Mouse (Mus musculus): ENCODE results near the gene Cldn14. TPM values are rescaled to one million over a fixed set of nuclear protein-coding genes. Genes with fewer than 3 reads are reported as not detected.

The Cldn14 gene
- total and polyA plus RNA-seq, 3 experiments, result not detected

- no peak overlapping the region; the same call in 1 of the 2 replicates for H3K27ac ChIP-seq (ENCODE audit: control insufficient read depth, low read depth, low read length)
- no peaks in the 10 kb centered on the region for H3K27me3 ChIP-seq (ENCODE audit: control insufficient read depth in 1 of 2, insufficient read depth in 2 of 2, low read length in 2 of 2)
- TF ChIP-seq ETS1 (IDR thresholded peaks at IDR 0.05; ENCODE audit: low read depth, low read length) (peak; percentile 71), RAD21 (IDR thresholded peaks at IDR 0.05; ENCODE audit: low read depth, low read length) (no peak), TCF12 (IDR thresholded peaks at IDR 0.05; ENCODE audit: low read depth, low read length) (peak; percentile 49; the same call in 1 of the 2 replicates), TAL1 (IDR thresholded peaks at IDR 0.05; ENCODE audit: low read length) (peak; percentile 26; the same call in 1 of the 2 replicates), EP300 (IDR thresholded peaks at IDR 0.05; ENCODE audit: low read depth in 1 of 2, low read length in 2 of 2) (peak; percentile 41 to 54; a peak in 2 of 4 replicates), POLR2AphosphoS2 (IDR thresholded peaks at IDR 0.05; ENCODE audit: low read length) (no peak), NRF1 (IDR thresholded peaks at IDR 0.05; ENCODE audit: insufficient read depth, low read depth, low read length, poor library complexity, severe bottlenecking) (no peak), RCOR1 (IDR thresholded peaks at IDR 0.05; ENCODE audit: low read depth, low read length) (no peak), GATA1 (IDR thresholded peaks at IDR 0.05; ENCODE audit: low read depth, low read length) (peak; percentile 50; the same call in 1 of the 2 replicates), USF2 (IDR thresholded peaks at IDR 0.05; ENCODE audit: borderline replicate concordance in 1 of 2, insufficient read depth in 1 of 2, low read depth in 1 of 2, low read length in 2 of 2) (no peak)
- no peak overlapping the region for H3K4me3 ChIP-seq (ENCODE audit: control insufficient read depth in 1 of 2, insufficient read depth in 1 of 2, low read depth in 2 of 2, low read length in 2 of 2)
- H3K9me3 ChIP-seq (replicated peaks; ENCODE audit: insufficient read depth, low read length), result no peaks in the 10 kb centered on the region
- peaks cover 12 to 38% of the 10 kb centered on the region in 2 experiments for H3K4me1 ChIP-seq (ENCODE audit: control insufficient read depth in 1 of 2, insufficient read depth in 2 of 2, low read length in 2 of 2)
- peak; percentile 37 for DNase-seq (ENCODE audit: low read depth, low spot score)
- H3K36me3 ChIP-seq (ENCODE audit: control insufficient read depth in 1 of 2, insufficient read depth in 2 of 2, low read length in 2 of 2), result peaks cover 0 to 29% of the 10 kb centered on the region in 2 experiments; a peak in 2 of 4 replicates
- H3K79me2 ChIP-seq (ENCODE audit: control insufficient read depth, insufficient read depth, low read length, poor library complexity), result no peaks in the 10 kb centered on the region
- no peak overlapping the region for H3K9ac ChIP-seq (ENCODE audit: control insufficient read depth, low read depth, low read length, poor library complexity, severe bottlenecking)
Measured at GRCm38 (mm10) chr16:94043797-94044196, 35.2 kb upstream of the Cldn14 start.

GRCm38 (mm10) chr16:94041065-94041712 lies 32.6 kb upstream of the Cldn14 start:
- peaks cover 12 to 38% of the 10 kb centered on the region in 2 experiments for H3K4me1 ChIP-seq (ENCODE audit: control insufficient read depth in 1 of 2, insufficient read depth in 2 of 2, low read length in 2 of 2)
- no peaks in the 10 kb centered on the region for H3K79me2 ChIP-seq (ENCODE audit: control insufficient read depth, insufficient read depth, low read length, poor library complexity)
- peak overlapping the region; percentile 20; the same call in 1 of the 2 replicates for H3K27ac ChIP-seq (ENCODE audit: control insufficient read depth, low read depth, low read length)
- peak; percentile 83 for DNase-seq (ENCODE audit: low read depth, low spot score)
- H3K9ac ChIP-seq (ENCODE audit: control insufficient read depth, low read depth, low read length, poor library complexity, severe bottlenecking), result no peak overlapping the region
- H3K9me3 ChIP-seq (replicated peaks; ENCODE audit: insufficient read depth, low read length), result no peaks in the 10 kb centered on the region
- H3K4me3 ChIP-seq (ENCODE audit: control insufficient read depth in 1 of 2, insufficient read depth in 1 of 2, low read depth in 2 of 2, low read length in 2 of 2), result no peak overlapping the region
- no peaks in the 10 kb centered on the region for H3K27me3 ChIP-seq (ENCODE audit: control insufficient read depth in 1 of 2, insufficient read depth in 2 of 2, low read length in 2 of 2)
- peaks cover 0 to 29% of the 10 kb centered on the region in 2 experiments; a peak in 2 of 4 replicates for H3K36me3 ChIP-seq (ENCODE audit: control insufficient read depth in 1 of 2, insufficient read depth in 2 of 2, low read length in 2 of 2)
- TF ChIP-seq NRF1 (IDR thresholded peaks at IDR 0.05; ENCODE audit: insufficient read depth, low read depth, low read length, poor library complexity, severe bottlenecking), result no peak
- TF ChIP-seq E2F4 (IDR thresholded peaks at IDR 0.05; ENCODE audit: borderline replicate concordance, low read depth, low read length), result no peak
- peak; percentile 55; the same call in 1 of the 2 replicates for TF ChIP-seq MXI1 (IDR thresholded peaks at IDR 0.05; ENCODE audit: low read depth, low read length)
- peak; percentile 95 for TF ChIP-seq ETS1 (IDR thresholded peaks at IDR 0.05; ENCODE audit: low read depth, low read length)
- TF ChIP-seq MYB (IDR thresholded peaks at IDR 0.05; ENCODE audit: low read depth, low read length), result peak; percentile 46; the same call in 1 of the 2 replicates
- TF ChIP-seq KAT2A (conservative IDR thresholded peaks at IDR 0.05; ENCODE audit: low read depth, low read length), result 0 out of 2 replicates have a peak, but pooled peaks have one; percentile 26
- 0 out of 2 replicates have a peak, but pooled peaks have one; percentile 23 for TF ChIP-seq MEF2A (IDR thresholded peaks at IDR 0.05; ENCODE audit: extremely low read depth, insufficient replicate concordance, low read depth, low read length, poor library complexity, severe bottlenecking)
- peak; percentile 96 for TF ChIP-seq RCOR1 (IDR thresholded peaks at IDR 0.05; ENCODE audit: low read depth, low read length)
- peak; percentile 92 to 96 for TF ChIP-seq EP300 (IDR thresholded peaks at IDR 0.05; ENCODE audit: low read depth in 1 of 2, low read length in 2 of 2)
- TF ChIP-seq HCFC1 (IDR thresholded peaks at IDR 0.05; ENCODE audit: low read depth, low read length), result peak; percentile 63
- no peak for TF ChIP-seq USF1 (IDR thresholded peaks at IDR 0.05; ENCODE audit: low read depth, low read length)
- no peak for TF ChIP-seq USF2 (IDR thresholded peaks at IDR 0.05; ENCODE audit: borderline replicate concordance in 1 of 2, insufficient read depth in 1 of 2, low read depth in 1 of 2, low read length in 2 of 2)
- TF ChIP-seq ZMIZ1 (IDR thresholded peaks at IDR 0.05; ENCODE audit: low read depth, low read length), result no peak
- TF ChIP-seq CTCF (IDR thresholded peaks at IDR 0.05 in 2 of 3, conservative IDR thresholded peaks at IDR 0.05 in 1 of 3; ENCODE audit: control insufficient read depth in 1 of 3, insufficient read depth in 1 of 3, low read depth in 2 of 3, low read length in 3 of 3, poor library complexity in 1 of 3, severe bottlenecking in 1 of 3), result no peak
- TF ChIP-seq JUND (IDR thresholded peaks at IDR 0.05; ENCODE audit: low read depth, low read length), result no peak
- no peak for TF ChIP-seq POLR2AphosphoS2 (IDR thresholded peaks at IDR 0.05; ENCODE audit: low read length)
- TF ChIP-seq ZC3H11A (IDR thresholded peaks at IDR 0.05; ENCODE audit: low read depth, low read length), result no peak
- peak; percentile 63 for TF ChIP-seq TAL1 (IDR thresholded peaks at IDR 0.05; ENCODE audit: low read length)
- TF ChIP-seq MAX (IDR thresholded peaks at IDR 0.05; ENCODE audit: low read length), result peak; percentile 21; the same call in 1 of the 2 replicates
- no peak; the same call in 1 of the 2 replicates for TF ChIP-seq GABPA (IDR thresholded peaks at IDR 0.05; ENCODE audit: low read depth, low read length)
- TF ChIP-seq TBP (IDR thresholded peaks at IDR 0.05; ENCODE audit: low read depth, low read length), result no peak
- TF ChIP-seq CHD2 (IDR thresholded peaks at IDR 0.05; ENCODE audit: low read length), result no peak
- TF ChIP-seq MAZ (IDR thresholded peaks at IDR 0.05; ENCODE audit: low read depth, low read length), result peak; percentile 89; the same call in 1 of the 2 replicates
- TF ChIP-seq BHLHE40 (IDR thresholded peaks at IDR 0.05; ENCODE audit: borderline replicate concordance, low read depth, low read length), result peak; percentile 63; the same call in 1 of the 2 replicates

All from MEL (cell line).